Mouse (Mus musculus): ENCODE results near the gene Glis3.

GRCm38 (mm10) chr19:28235571-28235970 lies 444.3 kb downstream of the Glis3 start:
- TF ChIP-seq CTCF (IDR thresholded peaks at IDR 0.05; ENCODE audit: low read depth) (no peak), EP300 (IDR thresholded peaks at IDR 0.05; ENCODE audit: low read depth) (no peak)

Data from liver, embryonic 14.5 days (tissue).